Mouse (Mus musculus): ENCODE data around the gene Ikbke.

DNA sequence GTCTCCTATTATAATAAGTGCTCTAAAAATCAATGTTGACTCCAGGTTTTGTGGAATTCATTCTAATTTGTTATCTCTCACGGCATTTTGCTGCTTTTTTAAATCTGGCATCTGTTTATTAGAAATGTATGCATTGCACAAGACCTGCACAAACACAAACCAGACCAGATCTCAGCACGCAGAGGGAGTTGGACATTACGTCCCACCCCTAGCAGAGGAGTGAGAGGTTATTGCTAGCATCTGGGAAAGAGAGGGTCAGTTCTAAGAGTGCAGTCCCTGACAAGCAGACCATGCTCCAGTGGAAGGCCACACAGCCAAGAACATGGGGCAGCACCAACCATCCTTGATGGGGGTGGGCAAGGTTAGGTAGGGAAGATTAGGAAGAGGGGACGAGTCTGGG, 5.2 kb upstream of the Ikbke start:
- no peak for TF ChIP-seq POLR2A (IDR thresholded peaks at IDR 0.05; ENCODE audit: low read depth, low read length)
- no peak for TF ChIP-seq CTCF (IDR thresholded peaks at IDR 0.05; ENCODE audit: extremely low read depth, insufficient read depth, insufficient read length, insufficient replicate concordance)
